Mouse (Mus musculus): ENCODE data around the gene Nat8f2.

The Nat8f2 gene

DNA sequence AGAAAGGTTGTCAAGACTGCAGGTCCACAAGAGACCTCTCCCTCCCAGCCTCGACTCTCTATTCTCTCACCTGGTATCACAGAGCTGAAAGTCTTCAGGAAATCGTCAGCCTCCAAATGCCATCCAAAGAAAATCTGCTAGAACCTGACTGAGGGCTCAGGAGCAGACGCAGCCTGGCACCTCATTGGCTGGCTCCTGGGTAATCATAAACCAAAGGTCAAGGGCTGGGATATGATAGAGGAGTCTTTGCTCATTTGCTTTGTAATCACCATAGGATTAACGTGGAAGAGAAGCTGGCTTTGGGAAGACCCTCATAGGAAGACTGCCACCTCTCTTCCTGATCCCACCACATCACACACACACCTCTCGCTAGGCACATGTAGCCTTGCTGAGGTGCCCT lies 48.1 kb downstream of the Nat8f2 start, which contains the start of the genes Nat8f6 and Nat8f5:
Nat8f6 (minus strand) TSS at position 118 of the 400 bp plus-strand sequence.
Nat8f5 (minus strand) TSS at position 136 of the 400 bp plus-strand sequence.
- DNase-seq = no peak

GRCm38 (mm10) chr6:85818338-85818737 lies 50.6 kb downstream of the Nat8f2 start:
- DNase-seq = no peak

Data from retina, postnatal 1 day (tissue).